In genomic region chr2:92377320-92377719, GRCm38 (mm10) we compare ENCODE assay signal across 25 mouse cellular contexts. TPM values are rescaled to one million over a fixed set of nuclear protein-coding genes. Genes with fewer than 3 reads are reported as not detected.
DNase-seq lines count a peak whose midpoint lies in the region; ATAC-seq and TF ChIP-seq lines count a peak whose summit lies in the region.
"Had no signal": no experiment of that assay in that cellular context is flagged by ENCODE, and none has a peak within 500 bp of the region (broad histone marks: within the 10 kb centered on the region; RNA-seq: fewer than 3 reads in every experiment).

No protein-coding gene starts in this region.

- no peak for TF ChIP-seq POLR2A in cerebellum, adult 2 months (IDR thresholded peaks at IDR 0.05; ENCODE audit: borderline replicate concordance, insufficient read depth, low read length)

- TF ChIP-seq CTCF in cerebellum, adult 2 months (IDR thresholded peaks at IDR 0.05; ENCODE audit: borderline replicate concordance, insufficient read depth, low read depth, low read length) = no peak

- peaks cover 31% of the 10 kb centered on the region for H3K4me1 ChIP-seq in cerebellum, adult 2 months (ENCODE audit: control insufficient read depth, insufficient read depth, low read length)
- H3K4me1 ChIP-seq in midbrain, embryonic 10.5 days = peaks cover 49% of the 10 kb centered on the region
- H3K4me1 ChIP-seq in midbrain, embryonic 13.5 days (replicated peaks) = peaks cover 35% of the 10 kb centered on the region

- ATAC-seq in midbrain, embryonic 13.5 days = no peak
- ATAC-seq: activated CD4-positive, CD25-positive, alpha-beta regulatory T cell, adult 4 months; forebrain, embryonic 14.5 days; forebrain, postnatal 0 days; hindbrain, postnatal 0 days; inflammation-experienced regulatory T-cells, adult 6 months; intestine, embryonic 16.5 days had no signal

- no peak overlapping the region for H3K9ac ChIP-seq in midbrain, embryonic 13.5 days (replicated peaks)
- H3K9ac ChIP-seq: embryonic facial prominence, embryonic 12.5 days; embryonic facial prominence, embryonic 15.5 days; forebrain, postnatal 0 days; heart, embryonic 13.5 days; hindbrain, embryonic 14.5 days had no signal

- H3K27me3 ChIP-seq in cerebellum, adult 2 months (ENCODE audit: control insufficient read depth, insufficient read depth, low read length) = no peaks in the 10 kb centered on the region
- no peaks in the 10 kb centered on the region for H3K27me3 ChIP-seq in midbrain, embryonic 10.5 days (ENCODE audit: low read depth, poor library complexity, severe bottlenecking)
- H3K27me3 ChIP-seq in midbrain, embryonic 13.5 days = no peaks in the 10 kb centered on the region

- H3K36me3 ChIP-seq in midbrain, embryonic 10.5 days = peaks cover 54% of the 10 kb centered on the region
- peaks cover 52% of the 10 kb centered on the region for H3K36me3 ChIP-seq in midbrain, embryonic 13.5 days

- peak; percentile 31 for DNase-seq in cerebellum, adult 11 months
- DNase-seq in cerebellum, adult 2 months = no peak
- peak; percentile 51 for DNase-seq in cerebellum, adult 9-11 months
- DNase-seq in cerebellum, adult 9-10 months = no peak
- DNase-seq in midbrain, embryonic 10.5 days (ENCODE audit: low spot score) = no peak
- DNase-seq: adrenal gland, adult 8-10 months; adrenal gland, postnatal 25 days; forebrain, postnatal 0 days; gastrocnemius, adult 2 months; gastrocnemius, postnatal 14 days; heart, adult 18-20 months; heart, postnatal 14 days; heart, postnatal 4 days; kidney, adult 18-20 months had no signal

- no peaks in the 10 kb centered on the region for H3K9me3 ChIP-seq in midbrain, embryonic 10.5 days (replicated peaks)
- H3K9me3 ChIP-seq in midbrain, embryonic 13.5 days = no peaks in the 10 kb centered on the region
- H3K9me3 ChIP-seq: embryonic facial prominence, embryonic 12.5 days; embryonic facial prominence, embryonic 15.5 days; heart, embryonic 10.5 days; heart, embryonic 13.5 days had no signal

- H3K4me3 ChIP-seq in cerebellum, adult 2 months (replicated peaks; ENCODE audit: insufficient read depth, low read depth, low read length) = no peak overlapping the region
- 0 out of 2 replicates have a peak overlapping the region, but pooled peaks have one; percentile 7 for H3K4me3 ChIP-seq in midbrain, embryonic 10.5 days
- H3K4me3 ChIP-seq in midbrain, embryonic 13.5 days (replicated peaks) = no peak overlapping the region
- H3K4me3 ChIP-seq: embryonic facial prominence, embryonic 12.5 days; embryonic facial prominence, embryonic 15.5 days; gastrocnemius, adult 2 months; heart, embryonic 10.5 days; heart, embryonic 13.5 days had no signal

- no peak overlapping the region for H3K4me2 ChIP-seq in midbrain, embryonic 13.5 days (replicated peaks)
- H3K4me2 ChIP-seq: embryonic facial prominence, embryonic 12.5 days; embryonic facial prominence, embryonic 15.5 days; heart, embryonic 13.5 days; hindbrain, embryonic 14.5 days had no signal

- no peak overlapping the region for H3K27ac ChIP-seq in cerebellum, adult 2 months (ENCODE audit: insufficient read depth, low read length)
- H3K27ac ChIP-seq in midbrain, embryonic 10.5 days (replicated peaks) = no peak overlapping the region
- H3K27ac ChIP-seq in midbrain, embryonic 13.5 days = no peak overlapping the region
- H3K27ac ChIP-seq: embryonic facial prominence, embryonic 12.5 days; embryonic facial prominence, embryonic 15.5 days; gastrocnemius, adult 2 months; heart, embryonic 10.5 days; heart, embryonic 13.5 days; hindbrain, embryonic 14.5 days; hindbrain, postnatal 0 days had no signal

- 78% methylated on average over 7 of the region's 7 CpGs for WGBS in cerebellum, adult 2 months
- WGBS in midbrain, embryonic 10.5 days = 91% methylated on average over 7 of the region's 7 CpGs
- 94% methylated on average over 7 of the region's 7 CpGs for WGBS in midbrain, embryonic 13.5 days

RNA-seq across cellular contexts. Expression of gene Large2, which starts 2.7 kb away (rescaled TPM):
- polyA plus RNA-seq in cerebellum, adult 2 months (2012; rRNA removed) = 0.62 and 1.4 TPM in 2 replicates
- 16.2 and 25.6 TPM in 2 replicates for polyA plus RNA-seq in midbrain, embryonic 10.5 days (2016; fragmentation: Nextera tagmentation; extraction: Ambion mirVana)
- polyA plus RNA-seq in midbrain, embryonic 13.5 days (2015; fragmentation: Nextera tagmentation; extraction: Ambion mirVana) = 1.5 and 2.5 TPM in 2 replicates
- polyA plus RNA-seq: activated CD4-positive, CD25-positive, alpha-beta regulatory T cell, adult 4 months had no signal

RNA-seq across cellular contexts. Expression of gene Pex16, which starts 2.8 kb away (rescaled TPM):
- 60.7 and 63.5 TPM in 2 replicates for polyA plus RNA-seq in cerebellum, adult 2 months (2012; rRNA removed)
- 26.1 and 27.1 TPM in 2 replicates for polyA plus RNA-seq in midbrain, embryonic 10.5 days (2016; fragmentation: Nextera tagmentation; extraction: Ambion mirVana)
- 32.8 and 36.0 TPM in 2 replicates for polyA plus RNA-seq in midbrain, embryonic 13.5 days (2015; fragmentation: Nextera tagmentation; extraction: Ambion mirVana)

RNA-seq across cellular contexts. Expression of gene 1700029I15Rik, which starts 5.0 kb away (rescaled TPM):
- polyA plus RNA-seq in cerebellum, adult 2 months (2012; rRNA removed) = 6.4 and 6.9 TPM in 2 replicates
- 4.1 and 5.2 TPM in 2 replicates for polyA plus RNA-seq in midbrain, embryonic 10.5 days (2016; fragmentation: Nextera tagmentation; extraction: Ambion mirVana)
- polyA plus RNA-seq in midbrain, embryonic 13.5 days (2015; fragmentation: Nextera tagmentation; extraction: Ambion mirVana) = 8.0 and 8.9 TPM in 2 replicates

RNA-seq across cellular contexts. Expression of gene Mapk8ip1, which starts 23.7 kb away (rescaled TPM):
- polyA plus RNA-seq in cerebellum, adult 2 months (2012; rRNA removed) = 349 TPM in 2 replicates
- polyA plus RNA-seq in midbrain, embryonic 10.5 days (2016; fragmentation: Nextera tagmentation; extraction: Ambion mirVana) = 58.3 and 70.5 TPM in 2 replicates
- polyA plus RNA-seq in midbrain, embryonic 13.5 days (2015; fragmentation: Nextera tagmentation; extraction: Ambion mirVana) = 86.9 and 111 TPM in 2 replicates

RNA-seq across cellular contexts. Expression of gene Cry2, which starts 56.5 kb away (rescaled TPM):
- 79.4 and 81.8 TPM in 2 replicates for polyA plus RNA-seq in cerebellum, adult 2 months (2012; rRNA removed)
- polyA plus RNA-seq in midbrain, embryonic 10.5 days (2016; fragmentation: Nextera tagmentation; extraction: Ambion mirVana) = 32.8 and 36.2 TPM in 2 replicates
- polyA plus RNA-seq in midbrain, embryonic 13.5 days (2015; fragmentation: Nextera tagmentation; extraction: Ambion mirVana) = 35.8 and 36.2 TPM in 2 replicates

Comparison
In these comparisons a context has a peak if more than half of its experiments do, and no peak if none do; other contexts are left out.
1. DNase-seq: peak in cerebellum, adult 11 months (single experiment) and cerebellum, adult 9-11 months (single experiment); none in cerebellum, adult 2 months (0 of 2), cerebellum, adult 9-10 months (single experiment) and midbrain, embryonic 10.5 days (single experiment).